Mouse (Mus musculus): ENCODE data around the gene Kcnip1.
A peak's percentile ranks its signal among the peaks of the same experiment; 100 is the strongest.

Kcnip1 gene

DNA sequence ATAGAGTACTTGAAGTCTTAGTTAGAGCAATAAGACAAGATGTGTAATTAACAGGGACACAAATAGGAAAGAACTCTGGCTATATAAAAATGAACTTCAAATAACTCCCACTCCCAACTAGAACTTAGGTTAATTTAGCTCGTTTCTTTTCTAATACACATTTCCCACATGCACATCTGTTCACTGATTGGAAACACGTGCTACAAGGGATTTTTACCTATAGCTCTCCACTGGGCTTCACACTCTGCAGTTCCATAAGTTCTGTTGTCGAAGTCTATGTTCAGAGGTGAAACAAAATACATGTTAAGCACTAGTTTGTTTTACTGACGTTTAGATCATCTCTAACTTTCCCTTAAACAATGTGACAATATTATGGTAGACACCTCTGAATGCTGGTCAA lies 12.8 kb downstream of the Kcnip1 start:
- DNase-seq, result no peak

DNA sequence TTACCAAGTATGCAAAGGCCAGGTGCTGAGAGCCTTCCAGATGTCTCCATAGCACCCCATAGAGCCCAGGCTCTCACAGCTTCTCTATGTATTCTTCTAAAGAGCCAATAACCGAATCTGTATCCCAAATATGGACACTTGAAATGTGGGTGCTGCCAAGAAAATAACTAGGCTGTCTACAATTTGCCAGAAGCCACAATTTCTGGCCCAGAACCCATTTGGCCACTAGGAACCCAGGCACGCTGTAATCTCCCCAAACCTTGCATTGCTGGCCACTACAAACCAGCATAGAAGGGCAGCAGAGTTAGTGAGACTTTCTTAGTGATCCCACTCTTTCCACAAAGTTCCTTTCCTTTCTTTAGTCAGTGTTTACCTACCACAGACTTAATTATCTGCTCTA lies 17.8 kb downstream of the Kcnip1 start:
- no peak for DNase-seq

DNA sequence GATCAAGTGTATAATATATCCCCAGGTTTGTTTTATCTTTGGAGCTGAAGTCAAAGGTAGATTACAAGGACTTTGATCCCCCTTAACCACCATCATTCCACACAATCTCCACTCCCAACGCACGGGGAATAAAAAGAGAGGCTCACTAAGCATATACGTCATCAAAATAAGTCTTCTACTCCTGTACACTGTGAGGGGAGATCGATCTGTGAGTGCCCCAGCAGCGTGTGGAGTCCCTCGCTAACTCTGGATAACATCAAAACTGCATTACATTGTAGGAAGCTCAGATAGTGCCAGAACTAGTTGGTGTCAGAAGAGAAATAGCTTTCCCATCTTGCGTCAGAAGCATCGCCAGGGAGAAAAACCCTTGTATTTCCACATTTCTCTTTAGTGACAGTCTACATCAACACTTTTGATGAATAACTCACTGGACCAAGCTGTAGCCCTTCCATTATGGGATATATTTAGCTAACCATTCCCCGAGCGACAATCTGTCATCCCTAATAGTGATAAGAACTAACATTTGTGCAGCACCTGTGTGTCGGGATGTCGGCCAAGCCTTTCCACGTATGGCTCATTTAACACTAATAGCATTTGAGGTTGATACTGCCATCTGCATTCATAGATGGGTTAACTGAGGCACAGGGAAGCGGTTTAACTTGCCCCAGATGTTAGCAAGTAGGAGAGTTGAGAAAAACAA lies 18.5 kb downstream of the Kcnip1 start:
- no peak for DNase-seq

- no peak for DNase-seq
Measured at GRCm38 (mm10) chr11:33972114-33972513, 20.8 kb downstream of the Kcnip1 start.

- no peak for DNase-seq
Measured at GRCm38 (mm10) chr11:33969199-33969598, 23.8 kb downstream of the Kcnip1 start.

- DNase-seq, result no peak
Measured at GRCm38 (mm10) chr11:33967708-33968107, 25.2 kb downstream of the Kcnip1 start.

- no peak for DNase-seq
Measured at GRCm38 (mm10) chr11:33965380-33965779, 27.6 kb downstream of the Kcnip1 start.

GRCm38 (mm10) chr11:33962688-33963407 lies 30.1 kb downstream of the Kcnip1 start, which contains the start of gene Kcnmb1:
Gene Kcnmb1, plus strand, starts transcription at chr11:33963013.
- DNase-seq, result peak; percentile 18

DNA sequence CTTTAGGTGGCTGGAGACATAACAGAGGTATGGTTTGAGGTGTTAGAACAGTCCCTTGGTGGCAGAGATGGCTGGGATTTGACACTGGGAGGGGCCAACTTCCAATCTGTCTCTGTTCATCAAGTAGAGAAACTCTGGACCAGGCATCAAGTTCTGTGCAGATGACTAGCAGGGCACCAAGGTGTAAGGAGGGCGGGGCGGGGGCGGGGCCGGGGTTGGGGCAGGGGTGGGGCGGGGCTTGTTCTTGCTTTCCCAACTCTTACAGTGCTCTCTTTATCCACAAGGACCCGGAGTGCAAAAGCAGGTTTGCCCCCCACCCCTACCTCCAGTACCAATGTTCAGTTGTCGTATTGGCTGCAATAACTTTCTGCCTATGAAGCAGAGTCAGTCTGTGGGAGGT lies 30.8 kb downstream of the Kcnip1 start:
- no peak for DNase-seq

DNA sequence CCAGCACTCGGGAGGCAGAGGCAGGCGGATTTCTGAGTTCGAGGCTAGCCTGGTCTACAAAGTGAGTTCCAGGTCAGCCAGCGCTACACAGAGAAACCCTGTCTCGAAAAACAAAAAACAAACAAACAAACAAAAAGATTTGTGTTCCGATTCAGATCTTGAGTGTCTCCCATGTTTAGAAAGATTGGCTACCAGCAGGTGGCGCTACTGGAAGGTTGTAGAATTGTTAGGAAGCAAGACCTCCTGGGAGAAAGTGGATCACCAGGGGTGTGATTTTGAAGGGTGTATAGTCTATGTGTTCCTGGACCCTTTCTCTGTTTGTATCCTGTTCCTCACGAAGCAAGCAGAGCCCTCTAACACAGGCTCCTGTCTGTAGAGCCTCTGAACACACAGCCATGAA lies 34.2 kb downstream of the Kcnip1 start:
- DNase-seq, result peak; percentile 26

- no peak for DNase-seq
Measured at GRCm38 (mm10) chr11:33957595-33957994, 35.4 kb downstream of the Kcnip1 start.

- DNase-seq, result no peak
Measured at GRCm38 (mm10) chr11:33956623-33957022, 36.3 kb downstream of the Kcnip1 start.

- DNase-seq, result no peak
Measured at GRCm38 (mm10) chr11:33955982-33956381, 37.0 kb downstream of the Kcnip1 start.

DNA sequence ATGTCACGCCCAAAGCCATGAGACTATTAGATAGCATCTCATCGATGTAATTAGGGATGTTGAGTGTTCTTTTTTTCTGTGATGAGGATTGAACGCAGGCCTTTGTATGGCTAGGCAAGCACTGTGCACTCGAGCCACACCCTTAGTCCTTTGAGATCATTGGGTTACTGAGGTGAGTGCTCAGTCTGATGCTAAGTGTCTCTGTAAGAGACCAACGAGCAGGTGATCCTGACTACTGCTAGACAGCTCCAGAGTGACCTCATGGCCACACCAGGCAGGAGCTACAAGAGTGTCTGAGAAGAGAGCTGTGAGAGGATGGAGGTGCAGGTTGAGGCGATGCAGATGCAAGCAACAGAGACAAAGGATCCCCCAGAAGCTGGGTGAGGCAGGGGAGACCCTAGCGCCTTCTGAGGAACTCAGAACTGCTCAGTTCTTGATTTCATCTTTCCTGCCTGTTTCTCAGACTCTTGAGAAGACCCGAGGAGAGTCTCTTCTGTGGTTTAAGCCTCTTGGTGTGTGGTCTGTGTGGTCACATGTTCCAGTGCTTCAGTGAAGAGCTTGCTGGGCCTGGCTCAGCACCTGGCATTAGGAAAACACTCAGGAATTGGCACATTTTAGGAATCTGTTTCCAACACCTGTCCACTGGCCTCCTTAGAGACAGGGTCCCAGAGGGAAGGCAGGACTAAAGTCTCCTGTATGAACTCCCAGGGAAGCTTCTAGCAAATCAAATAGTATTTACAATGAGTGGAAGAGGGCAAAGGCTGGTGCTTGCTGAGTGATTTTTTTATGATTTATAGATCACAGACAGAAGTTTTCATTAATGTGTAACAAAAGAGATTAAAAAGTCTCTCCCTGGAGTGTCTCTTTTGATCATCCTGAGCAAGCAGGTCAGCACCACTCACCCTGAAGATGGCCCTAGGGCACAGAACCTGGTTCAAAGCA lies 41.0 kb downstream of the Kcnip1 start:
- DNase-seq, result no peak

DNA sequence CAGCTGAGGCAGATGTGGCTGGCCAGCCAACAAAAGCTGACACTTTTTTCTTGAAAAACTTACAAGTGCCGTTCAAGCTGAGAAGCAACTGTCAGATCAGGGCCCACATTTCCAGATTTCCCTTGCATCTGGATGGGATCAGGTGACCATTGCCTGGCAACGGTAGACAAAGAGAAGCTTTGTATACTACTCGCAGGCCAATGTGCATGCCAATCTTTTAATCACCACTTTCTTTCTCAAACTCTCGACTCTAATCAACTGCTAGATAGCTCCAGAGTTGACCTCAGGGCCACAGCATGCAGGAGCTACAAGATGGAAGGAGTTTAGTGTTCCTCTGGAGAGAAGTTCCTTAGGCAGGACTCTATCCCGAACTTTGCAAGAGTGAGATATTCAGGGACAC lies 41.8 kb downstream of the Kcnip1 start:
- no peak for DNase-seq

DNA sequence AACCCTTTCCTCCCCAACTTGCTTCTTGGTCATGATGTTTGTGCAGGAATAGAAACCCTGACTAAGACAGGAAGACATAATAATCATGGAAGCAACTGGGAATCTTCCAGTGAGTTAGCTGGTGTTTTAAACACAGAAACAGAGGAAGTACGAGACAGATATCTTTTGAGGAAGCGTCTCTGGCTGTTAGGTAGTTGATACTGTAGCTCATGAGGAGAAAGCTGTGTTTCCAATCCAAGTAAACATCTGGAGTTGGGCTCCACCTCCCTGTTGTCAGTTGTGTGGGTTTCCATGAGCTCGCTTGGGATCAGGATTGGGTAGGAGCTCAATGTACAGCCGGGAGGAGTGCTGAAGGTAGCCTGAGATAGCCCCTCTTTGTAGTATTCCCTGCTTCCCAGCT lies 46.5 kb downstream of the Kcnip1 start:
- DNase-seq, result no peak

GRCm38 (mm10) chr11:33944786-33945328 lies 48.1 kb downstream of the Kcnip1 start:
- DNase-seq, result no peak

- DNase-seq, result peak; percentile 9
Measured at GRCm38 (mm10) chr11:33944067-33944785, 48.7 kb downstream of the Kcnip1 start.

GRCm38 (mm10) chr11:33943565-33943964 lies 49.4 kb downstream of the Kcnip1 start:
- DNase-seq, result no peak

DNA sequence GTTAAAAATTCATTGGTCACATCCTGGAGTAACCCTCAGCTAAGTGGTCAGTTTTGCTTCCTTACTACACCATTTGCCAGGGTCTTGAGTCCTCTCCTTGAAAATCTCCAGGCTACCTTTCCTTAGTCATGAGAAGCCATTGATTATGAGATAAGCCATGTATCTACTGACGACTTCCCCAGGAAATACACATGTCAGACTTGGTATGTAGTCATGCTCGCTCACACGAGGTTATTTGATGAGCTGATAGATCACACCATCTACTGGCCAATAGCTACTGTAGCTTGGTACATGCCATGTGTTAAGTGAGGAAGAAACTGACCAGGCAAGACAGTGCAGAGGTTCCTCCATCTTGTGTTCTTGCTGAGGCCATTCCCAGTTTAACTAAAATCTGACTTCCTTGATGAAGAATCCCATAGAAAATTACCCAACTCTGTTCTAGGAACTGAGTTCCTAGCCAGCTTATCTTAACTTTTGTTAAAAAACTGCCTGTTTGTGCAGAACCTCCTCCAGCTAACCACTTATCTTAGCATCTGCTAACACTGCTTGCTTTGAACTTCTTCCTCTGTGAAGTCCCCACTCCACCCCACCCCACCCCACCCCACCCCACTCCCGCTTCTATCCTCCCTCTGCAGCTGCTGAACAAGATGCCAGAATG lies 53.4 kb downstream of the Kcnip1 start:
- no peak for DNase-seq

- no peak for DNase-seq
Measured at GRCm38 (mm10) chr11:33938561-33939274, 54.2 kb downstream of the Kcnip1 start.
